Mouse (Mus musculus): ENCODE measurements at regions not wholly inside any gene's neighbourhood (a gene's known extent, or its start where the extent isn't known, plus 50 kb on each side); places are given as distances from the start of the nearest gene placed in this dataset.
A peak's percentile ranks its signal among the peaks of the same experiment; 100 is the strongest.
"Not testable (repeated sequence)": the region's sequence is repeated elsewhere in the genome, so short reads cannot be mapped to it uniquely, and the experiment has no call there.

GRCm38 (mm10) chr17:17197229-17197628 lies 76.0 kb downstream of the Zfp97 start:
- H3K27me3 ChIP-seq; H3K27ac ChIP-seq; H3K4me1 ChIP-seq (replicated peaks); H3K4me3 ChIP-seq (replicated peaks); ATAC-seq (ENCODE audit: insufficient number of reproducible peaks, insufficient read depth, low FRiP score, low TSS enrichment, low read depth); H3K4me2 ChIP-seq; H3K9ac ChIP-seq (replicated peaks): not testable (repeated sequence)
- WGBS = 100% methylated on average over 2 of the region's 2 CpGs
- Histone ChIP-seq H3K9me3 (peaks cover 48% of the 10 kb centered on the region), H3K36me3 (peaks cover 22% of the 10 kb centered on the region; the same call in 1 of the 2 replicates)

DNA sequence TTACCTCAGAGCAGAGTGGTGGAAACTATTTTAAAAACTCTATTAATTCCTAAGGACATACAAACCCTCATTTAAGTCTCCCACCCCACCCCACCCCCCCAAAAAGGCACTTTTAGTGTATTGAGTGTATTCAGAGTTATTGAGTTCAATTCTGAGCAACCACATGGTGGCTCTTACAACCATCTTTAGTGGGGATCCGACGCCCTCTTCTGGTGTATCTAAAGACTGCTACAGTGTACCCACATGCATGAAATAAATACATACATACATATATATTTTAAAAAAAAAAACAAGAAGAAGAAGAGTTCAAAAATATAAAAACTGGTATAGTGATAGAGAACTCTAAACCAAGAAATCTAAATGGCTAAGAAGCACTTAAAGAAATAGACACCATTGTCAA lies 107.9 kb downstream of the Zfp97 start:
- Histone ChIP-seq H3K4me1 (replicated peaks) (no peaks in the 10 kb centered on the region), H3K4me2 (no peak overlapping the region), H3K9ac (replicated peaks) (no peak overlapping the region), H3K27ac (no peak overlapping the region), H3K9me3 (0 out of 2 replicates have a peak, but pooled peaks cover 5% of the 10 kb centered on the region), H3K4me3 (replicated peaks) (no peak overlapping the region), H3K36me3 (no peaks in the 10 kb centered on the region), H3K27me3 (no peaks in the 10 kb centered on the region)
- 21% methylated on average over 2 of the region's 2 CpGs for WGBS
- ATAC-seq (ENCODE audit: insufficient number of reproducible peaks, insufficient read depth, low FRiP score, low TSS enrichment, low read depth) = no peak

DNA sequence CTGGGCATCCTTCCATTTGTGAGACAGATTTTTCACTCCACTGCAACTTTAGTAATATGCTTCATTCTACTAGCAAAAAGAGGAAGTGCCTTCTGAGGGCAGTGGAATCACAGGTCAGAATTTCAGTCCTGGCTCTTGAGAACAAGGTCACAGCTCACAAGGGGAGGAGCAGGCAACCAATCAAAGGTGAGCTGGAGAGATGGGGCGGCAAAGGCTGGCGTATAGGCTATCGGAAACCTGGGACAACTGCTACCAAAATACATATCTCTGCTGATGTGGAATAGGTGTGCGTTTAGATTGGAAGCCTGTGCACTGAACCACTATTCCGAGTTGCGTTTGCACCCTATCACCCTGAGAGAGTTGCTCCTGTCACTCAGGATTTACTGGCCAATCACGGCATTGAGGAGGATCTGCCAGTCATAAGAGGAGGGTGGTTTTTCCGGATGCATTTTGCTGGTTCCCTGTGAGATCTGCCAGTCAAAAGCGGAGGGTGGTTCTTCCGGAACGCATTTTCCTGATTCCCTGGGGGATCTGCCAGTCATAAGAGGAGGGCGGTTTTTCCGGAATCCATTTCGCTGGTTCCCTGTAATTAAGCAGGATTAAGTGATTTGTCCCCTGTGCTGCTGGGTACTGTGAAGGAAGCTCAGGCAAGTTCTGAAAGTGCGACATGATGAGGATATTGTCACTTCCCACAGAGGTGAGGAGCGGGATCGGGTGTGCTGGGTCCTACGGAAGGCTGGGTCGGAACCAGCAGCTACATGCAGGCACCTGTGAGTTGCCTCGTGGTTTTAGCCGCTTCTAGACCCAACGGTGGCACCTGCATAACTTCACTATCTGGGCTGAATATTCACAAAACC lies 113.3 kb downstream of the Zfp97 start:
- H3K4me1 ChIP-seq (replicated peaks); H3K27me3 ChIP-seq; H3K36me3 ChIP-seq; H3K9me3 ChIP-seq: not testable (repeated sequence)
- 0 out of 2 replicates have a peak overlapping the region, but pooled peaks have one; percentile 45 for H3K27ac ChIP-seq
- peak overlapping the region; percentile 56 for H3K4me3 ChIP-seq (replicated peaks)
- under 1% methylated on average over 22 of the region's 22 CpGs for WGBS
- H3K9ac ChIP-seq (replicated peaks) = peak overlapping the region; percentile 52
- H3K4me2 ChIP-seq = peak overlapping the region; percentile 61
- peak; percentile 99 for ATAC-seq (ENCODE audit: insufficient number of reproducible peaks, insufficient read depth, low FRiP score, low TSS enrichment, low read depth)

DNA sequence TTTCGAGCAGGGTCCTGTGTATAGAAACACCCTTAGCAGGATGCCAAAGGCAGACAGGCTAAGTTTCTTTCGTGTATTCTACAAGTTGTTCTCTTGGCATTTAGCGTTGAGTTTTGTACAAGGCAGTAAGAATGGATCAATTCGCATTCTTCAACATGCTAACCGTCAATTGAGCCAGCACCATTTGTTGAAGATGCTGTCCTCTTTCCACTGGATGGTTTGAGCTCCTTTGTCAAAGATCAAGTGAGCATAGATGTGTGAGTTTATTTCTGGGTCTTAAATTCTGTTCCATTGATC lies 113.9 kb downstream of the Zfp97 start:
- H3K4me3 ChIP-seq (replicated peaks) = peak overlapping the region; percentile 56
- H3K4me1 ChIP-seq (replicated peaks); H3K36me3 ChIP-seq; H3K9me3 ChIP-seq; H3K27me3 ChIP-seq; ATAC-seq (ENCODE audit: insufficient number of reproducible peaks, insufficient read depth, low FRiP score, low TSS enrichment, low read depth); H3K27ac ChIP-seq: not testable (repeated sequence)
- WGBS = 1% methylated on average over 5 of the region's 5 CpGs
- H3K4me2 ChIP-seq = peak overlapping the region; percentile 61
- H3K9ac ChIP-seq (replicated peaks) = peak overlapping the region; percentile 52

Measured in limb, embryonic 12.5 days (tissue).